Mouse (Mus musculus) neural tube, embryonic 14.5 days (tissue): Measurements from ENCODE around the gene Crnkl1. TPM values are rescaled to one million over a fixed set of nuclear protein-coding genes. Genes with fewer than 3 reads are reported as not detected.

Experiments used
- ATAC-seq: fragments of 200-750 bp; cut with Nextera tagmentation; 2 replicates; pipeline ENCODE4 v1.8.0; 2017; ENCODE audit warnings: low read depth, mild to moderate bottlenecking, moderate TSS enrichment, moderate library complexity
- H3K27ac ChIP-seq: fragments of 300-500 bp; sonication (generic); 2 replicates; pipeline ENCODE4 v1.5.1; 2014; ENCODE audit warnings: low read depth, mild to moderate bottlenecking, control low read depth, low read length, moderate library complexity, mixed read lengths
- H3K27me3 ChIP-seq: fragments of 300-500 bp; sonication (generic); 2 replicates; pipeline ENCODE4 v1.6.1; 2014; ENCODE audit warnings: low read length; ENCODE audit not compliant: control insufficient read depth, insufficient read depth
- H3K36me3 ChIP-seq: fragments of 300-500 bp; sonication (generic); 2 replicates; pipeline ENCODE4 v1.6.1; 2014; ENCODE audit warnings: low read length, mixed read lengths; ENCODE audit not compliant: control insufficient read depth, insufficient read depth
- H3K4me1 ChIP-seq: fragments of 300-500 bp; sonication (generic); 2 replicates; pipeline ENCODE4 v1.6.1; 2014; ENCODE audit warnings: low read length; ENCODE audit not compliant: control insufficient read depth, insufficient read depth
- H3K4me2 ChIP-seq: fragments of 300-500 bp; sonication (generic); 2 replicates; pipeline ENCODE4 v1.6.1; 2014; ENCODE audit warnings: mild to moderate bottlenecking, low read depth, low read length, control low read depth
- H3K4me3 ChIP-seq: fragments of 300-500 bp; sonication (generic); 2 replicates; pipeline ENCODE4 v1.5.1; 2014; ENCODE audit warnings: low read depth, low read length, control low read depth, mixed read lengths
- H3K9ac ChIP-seq: fragments of 300-500 bp; sonication (generic); replicated peaks from 2 replicates; pipeline ENCODE4 v1.6.1; 2014; ENCODE audit warnings: low read depth, mild to moderate bottlenecking, control low read depth, low read length, mixed read lengths
- H3K9me3 ChIP-seq: fragments of 300-500 bp; sonication (generic); 2 replicates; pipeline ENCODE4 v1.6.1; 2016; ENCODE audit warnings: low read length; ENCODE audit not compliant: control insufficient read depth
- WGBS: fragments of 180-500 bp; shearing (Covaris S2); extraction: QIAGEN DNeasy Blood & Tissue Kit; methylation state at CpG from one replicate; pipeline ENCODE4 v1.1.7; 2014; 5-methylcytosine and 5-hydroxymethylcytosine counted together
- polyA plus RNA-seq: library from polyadenylated mRNA; unstranded; fragments of >200 nt; fragmentation: Nextera tagmentation; extraction: Ambion mirVana; gene quantifications from 2 replicates; pipeline ENCODE4 v1.2.1, GENCODE M21; 2014

The Crnkl1 gene
- polyA plus RNA-seq, 1 experiment from 2014 or later = 26.1 TPM

DNA sequence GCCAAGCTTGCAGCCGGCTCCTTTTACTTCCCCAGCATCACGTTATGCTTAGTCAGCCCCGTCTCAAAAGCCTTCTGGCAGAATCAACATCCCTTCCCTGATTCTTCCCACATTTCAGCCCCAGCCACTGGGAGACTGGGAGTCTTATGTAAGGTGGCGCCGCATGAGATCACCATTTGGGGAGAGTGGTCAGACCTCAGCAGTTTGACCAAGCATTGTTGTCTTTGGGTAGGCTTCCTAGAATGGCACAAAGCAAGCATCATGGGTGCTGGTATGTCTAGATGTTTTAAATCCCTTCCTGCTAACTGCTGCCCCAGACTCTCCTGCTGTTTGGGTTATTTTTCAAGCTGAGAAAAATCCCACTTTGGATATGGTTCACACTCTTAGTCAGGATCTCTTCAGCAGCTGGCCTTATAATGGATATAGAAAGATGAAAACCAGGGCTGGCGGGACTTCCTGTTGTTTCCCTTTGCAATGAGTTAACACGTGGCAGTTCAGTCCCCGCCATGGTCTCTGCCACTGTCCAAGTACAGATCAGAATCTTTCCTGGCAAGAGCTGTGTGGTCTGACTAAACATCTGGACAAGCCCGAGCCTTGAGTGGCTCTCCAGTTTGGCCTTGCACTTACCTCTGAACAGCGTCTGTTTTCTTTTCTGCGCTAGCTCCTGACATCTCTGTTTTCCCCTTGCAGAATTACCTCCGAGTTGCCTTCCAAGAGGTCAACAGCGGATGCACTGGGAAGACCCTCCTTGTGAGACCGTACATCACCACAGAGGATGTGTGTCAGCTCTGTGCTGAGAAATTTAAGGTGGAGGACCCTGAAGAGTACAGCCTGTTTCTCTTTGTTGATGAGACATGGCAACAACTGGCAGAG lies 49.7 kb downstream of the Crnkl1 start:
- no peak overlapping the region for H3K4me2 ChIP-seq
- H3K4me3 ChIP-seq = no peak overlapping the region
- ATAC-seq = no peak
- no peaks in the 10 kb centered on the region for H3K9me3 ChIP-seq
- 80% methylated on average over 14 of the region's 14 CpGs for WGBS
- no peaks in the 10 kb centered on the region for H3K27me3 ChIP-seq
- H3K4me1 ChIP-seq = no peaks in the 10 kb centered on the region
- H3K9ac ChIP-seq = no peak overlapping the region
- H3K27ac ChIP-seq = no peak overlapping the region
- peaks cover 6% of the 10 kb centered on the region for H3K36me3 ChIP-seq

- Histone ChIP-seq H3K27me3 (no peaks in the 10 kb centered on the region), H3K4me1 (no peaks in the 10 kb centered on the region), H3K9me3 (no peaks in the 10 kb centered on the region), H3K9ac (no peak overlapping the region), H3K4me2 (no peak overlapping the region), H3K4me3 (no peak overlapping the region), H3K36me3 (peaks cover 6% of the 10 kb centered on the region), H3K27ac (no peak overlapping the region)
- WGBS = 62% methylated on average over 17 of the region's 17 CpGs
- ATAC-seq = no peak
Measured at GRCm38 (mm10) chr2:145884036-145884912, 50.5 kb downstream of the Crnkl1 start.

- Histone ChIP-seq H3K36me3 (peaks cover 6% of the 10 kb centered on the region), H3K27me3 (no peaks in the 10 kb centered on the region), H3K4me3 (no peak overlapping the region), H3K9me3 (no peaks in the 10 kb centered on the region), H3K9ac (no peak overlapping the region), H3K27ac (no peak overlapping the region), H3K4me1 (no peaks in the 10 kb centered on the region), H3K4me2 (no peak overlapping the region)
- ATAC-seq = no peak
- WGBS = 29% methylated on average over 2 of the region's 2 CpGs
Measured at GRCm38 (mm10) chr2:145882398-145882797, 52.4 kb downstream of the Crnkl1 start.

- Histone ChIP-seq H3K9me3 (no peaks in the 10 kb centered on the region), H3K4me3 (no peak overlapping the region), H3K27ac (no peak overlapping the region), H3K27me3 (no peaks in the 10 kb centered on the region), H3K9ac (no peak overlapping the region), H3K4me1 (no peaks in the 10 kb centered on the region), H3K36me3 (peaks cover 6% of the 10 kb centered on the region), H3K4me2 (no peak overlapping the region)
- 84% methylated on average over 5 of the region's 5 CpGs for WGBS
- no peak for ATAC-seq
Measured at GRCm38 (mm10) chr2:145881932-145882331, 52.9 kb downstream of the Crnkl1 start.

GRCm38 (mm10) chr2:145880887-145881747 lies 53.7 kb downstream of the Crnkl1 start:
- WGBS = 65% methylated on average over 11 of the region's 11 CpGs
- Histone ChIP-seq H3K36me3 (peaks cover 6% of the 10 kb centered on the region), H3K4me3 (no peak overlapping the region), H3K9ac (no peak overlapping the region), H3K4me1 (no peaks in the 10 kb centered on the region), H3K9me3 (no peaks in the 10 kb centered on the region), H3K27me3 (no peaks in the 10 kb centered on the region), H3K4me2 (no peak overlapping the region), H3K27ac (no peak overlapping the region)
- ATAC-seq = peak; percentile 49; the same call in 1 of the 2 replicates

DNA sequence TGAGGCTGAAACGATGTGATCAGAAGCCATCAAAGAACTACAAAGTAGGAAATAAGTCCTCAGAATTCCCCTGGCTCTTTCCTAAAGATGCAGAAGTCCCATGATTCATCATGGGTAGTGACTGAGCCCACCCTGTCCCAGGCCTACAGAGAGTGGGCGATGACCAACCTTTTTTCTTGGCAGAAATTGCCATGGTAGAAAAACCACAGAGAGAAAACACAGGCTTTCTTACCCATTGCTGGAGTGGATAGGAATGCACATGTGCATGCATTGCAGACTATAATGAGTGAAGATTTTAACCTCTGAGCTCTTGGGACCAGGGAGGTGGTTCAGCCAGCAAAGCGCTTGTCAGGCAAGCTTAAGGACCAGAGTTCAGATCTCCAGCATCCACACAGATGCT lies 57.6 kb downstream of the Crnkl1 start:
- H3K4me2 ChIP-seq = no peak overlapping the region
- H3K9me3 ChIP-seq = no peaks in the 10 kb centered on the region
- no peaks in the 10 kb centered on the region for H3K4me1 ChIP-seq
- 91% methylated on average over 3 of the region's 3 CpGs for WGBS
- H3K27me3 ChIP-seq = no peaks in the 10 kb centered on the region
- H3K27ac ChIP-seq = no peak overlapping the region
- H3K9ac ChIP-seq = no peak overlapping the region
- no peak overlapping the region for H3K4me3 ChIP-seq
- ATAC-seq = no peak
- H3K36me3 ChIP-seq = no peaks in the 10 kb centered on the region; the same call in 1 of the 2 replicates

- Histone ChIP-seq H3K36me3 (no peaks in the 10 kb centered on the region; the same call in 1 of the 2 replicates), H3K27me3 (no peaks in the 10 kb centered on the region), H3K4me1 (no peaks in the 10 kb centered on the region), H3K27ac (no peak overlapping the region), H3K4me2 (no peak overlapping the region), H3K4me3 (no peak overlapping the region), H3K9ac (no peak overlapping the region), H3K9me3 (no peaks in the 10 kb centered on the region)
- WGBS = 80% methylated on average over 3 of the region's 3 CpGs
- no peak for ATAC-seq
Measured at GRCm38 (mm10) chr2:145874879-145875482, 59.8 kb downstream of the Crnkl1 start.

DNA sequence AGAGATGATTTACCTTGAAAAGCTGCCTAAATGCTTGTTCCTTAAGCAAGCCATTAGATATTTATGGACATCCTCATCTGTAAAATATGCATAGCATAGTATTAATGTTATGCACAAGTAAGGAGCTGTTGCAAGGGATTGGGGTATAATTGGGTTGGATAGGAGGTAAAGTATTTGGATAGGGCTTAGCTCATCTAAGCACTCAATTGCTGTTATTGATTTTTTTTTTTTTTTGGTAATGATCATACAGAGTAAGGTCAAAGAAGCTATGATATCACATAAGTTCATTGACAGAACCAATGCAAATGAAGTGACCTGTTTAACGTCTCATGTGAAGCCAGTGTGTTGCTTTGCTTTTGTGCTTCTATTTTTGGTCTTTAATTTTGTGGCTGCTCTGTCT lies 60.9 kb downstream of the Crnkl1 start:
- Histone ChIP-seq H3K27ac (no peak overlapping the region), H3K27me3 (no peaks in the 10 kb centered on the region), H3K9ac (no peak overlapping the region), H3K4me2 (no peak overlapping the region), H3K9me3 (no peaks in the 10 kb centered on the region), H3K4me3 (no peak overlapping the region), H3K4me1 (no peaks in the 10 kb centered on the region), H3K36me3 (no peaks in the 10 kb centered on the region; the same call in 1 of the 2 replicates)
- no peak for ATAC-seq
- 77% methylated on average over 1 of the region's 1 CpGs for WGBS
